Mouse (Mus musculus) ES-Bruce4 (cell line): ENCODE measurements at regions not wholly inside any gene's neighbourhood (a gene's known extent, or its start where the extent isn't known, plus 50 kb on each side); places are given as distances from the start of the nearest gene placed in this dataset.

Source experiments
- CTCF ChIP-seq: IDR thresholded peaks from one replicate; pipeline ENCODE4 v1.8.1; 2011; ENCODE audit warnings: low read depth, low read length
- EP300 ChIP-seq: IDR thresholded peaks from 2 replicates; pipeline ENCODE4 v1.6.1; 2011; ENCODE audit warnings: low read depth, low read length; ENCODE audit not compliant: insufficient read depth
- POLR2A ChIP-seq: IDR thresholded peaks from one replicate; pipeline ENCODE4 v1.8.1; 2011; ENCODE audit warnings: low read length; ENCODE audit not compliant: insufficient read depth

DNA sequence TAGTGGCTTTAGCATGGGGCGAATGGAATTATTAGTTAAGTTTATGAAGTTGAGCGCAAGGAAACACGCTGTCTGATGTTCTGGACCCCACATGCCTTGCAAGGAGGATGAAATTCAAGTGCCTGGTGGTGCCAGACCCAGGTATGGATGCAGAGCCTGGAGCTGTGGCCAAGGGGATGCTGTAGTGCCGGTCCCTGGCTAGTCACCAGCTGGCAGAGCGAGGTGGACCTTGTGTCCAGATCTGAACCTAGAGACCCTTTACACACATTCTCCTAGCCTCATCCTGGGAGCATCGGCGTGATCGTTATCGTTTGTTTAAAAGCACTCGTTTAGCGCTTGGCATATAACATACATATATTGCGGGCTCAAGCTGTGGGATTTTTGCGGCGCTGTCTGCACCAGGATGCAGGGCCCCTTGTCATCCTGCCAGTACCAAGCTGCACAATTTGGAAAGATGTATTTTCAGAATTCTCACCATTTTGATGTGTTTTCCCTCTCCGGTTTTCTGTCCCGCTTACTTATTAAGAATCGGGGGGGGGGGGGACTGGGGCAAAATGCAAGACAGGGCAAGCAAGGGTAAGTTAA, 678.2 kb downstream of the Vrk1 start:
- no peak for TF ChIP-seq POLR2A
- no peak for TF ChIP-seq CTCF
- no peak for TF ChIP-seq EP300
